Mouse (Mus musculus): ENCODE measurements around the gene Cbll1. TPM values are rescaled to one million over a fixed set of nuclear protein-coding genes. Genes with fewer than 3 reads are reported as not detected.

Gene Cbll1
- polyA plus RNA-seq (2014; fragmentation: Nextera tagmentation; extraction: Ambion mirVana) = 21.2 and 22.2 TPM in 2 replicates

GRCm38 (mm10) chr12:31499314-31500131, at the start of gene Cbll1:
Cbll1 (minus strand) TSS chr12:31499616.
- Histone ChIP-seq H3K4me1 (ENCODE audit: control insufficient read depth, insufficient read depth, low read length) (peaks cover 15% of the 10 kb centered on the region; the same call in 1 of the 2 replicates), H3K36me3 (ENCODE audit: control insufficient read depth, insufficient read depth, low read length) (no peaks in the 10 kb centered on the region), H3K9me3 (ENCODE audit: control insufficient read depth, low read length) (no peaks in the 10 kb centered on the region), H3K4me3 (ENCODE audit: low read depth, low read length) (peak within 1 kb of the TSS; percentile 66), H3K9ac (replicated peaks; ENCODE audit: low read depth, low read length) (peak within 1 kb of the TSS; percentile 89), H3K4me2 (ENCODE audit: low read depth, low read length) (peak within 1 kb of the TSS; percentile 88), H3K27ac (ENCODE audit: low read depth, low read length) (peak within 1 kb of the TSS; percentile 96), H3K27me3 (ENCODE audit: control insufficient read depth, insufficient read depth, low read length) (no peaks in the 10 kb centered on the region)
- 0% methylated on average over 68 of the region's 68 CpGs for WGBS
- ATAC-seq (ENCODE audit: low read depth) = peak; percentile 98

GRCm38 (mm10) chr12:31546061-31546460, 46.6 kb upstream of the Cbll1 start:
- no peak for ATAC-seq (ENCODE audit: low read depth)
- no peak overlapping the region for H3K27ac ChIP-seq (ENCODE audit: low read depth, low read length)
- H3K36me3 ChIP-seq (ENCODE audit: control insufficient read depth, insufficient read depth, low read length) = no peaks in the 10 kb centered on the region
- H3K27me3 ChIP-seq (ENCODE audit: control insufficient read depth, insufficient read depth, low read length) = no peaks in the 10 kb centered on the region
- 76% methylated on average over 1 of the region's 1 CpGs for WGBS
- no peaks in the 10 kb centered on the region for H3K4me1 ChIP-seq (ENCODE audit: control insufficient read depth, insufficient read depth, low read length)
- H3K4me3 ChIP-seq (ENCODE audit: low read depth, low read length) = no peak overlapping the region
- H3K4me2 ChIP-seq (ENCODE audit: low read depth, low read length) = no peak overlapping the region
- no peaks in the 10 kb centered on the region for H3K9me3 ChIP-seq (ENCODE audit: control insufficient read depth, low read length)
- no peak overlapping the region for H3K9ac ChIP-seq (replicated peaks; ENCODE audit: low read depth, low read length)

DNA sequence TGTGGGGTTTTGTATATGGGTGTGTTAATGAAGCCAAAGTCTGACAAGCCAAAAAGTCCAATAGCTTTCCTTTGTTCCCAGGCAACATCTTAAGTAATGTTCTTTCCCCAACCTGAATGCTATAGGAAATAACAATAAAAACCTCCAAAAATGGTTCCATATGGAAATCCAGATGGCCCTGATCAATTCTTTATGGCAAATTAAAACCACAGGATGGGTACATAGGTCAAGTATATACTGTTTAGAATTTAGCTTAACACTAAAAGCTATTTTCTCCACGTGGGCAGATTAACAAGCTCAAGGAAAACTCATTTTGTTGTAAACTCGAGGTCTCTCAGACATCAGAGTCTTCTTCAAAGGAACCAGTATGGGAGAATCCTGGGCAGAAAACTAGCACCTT, 45.8 kb upstream of the Cbll1 start:
- Histone ChIP-seq H3K9me3 (ENCODE audit: control insufficient read depth, low read length) (no peaks in the 10 kb centered on the region), H3K4me2 (ENCODE audit: low read depth, low read length) (no peak overlapping the region), H3K36me3 (ENCODE audit: control insufficient read depth, insufficient read depth, low read length) (no peaks in the 10 kb centered on the region), H3K4me1 (ENCODE audit: control insufficient read depth, insufficient read depth, low read length) (no peaks in the 10 kb centered on the region), H3K4me3 (ENCODE audit: low read depth, low read length) (no peak overlapping the region), H3K27ac (ENCODE audit: low read depth, low read length) (no peak overlapping the region), H3K9ac (replicated peaks; ENCODE audit: low read depth, low read length) (no peak overlapping the region), H3K27me3 (ENCODE audit: control insufficient read depth, insufficient read depth, low read length) (no peaks in the 10 kb centered on the region)
- ATAC-seq (ENCODE audit: low read depth) = no peak
- WGBS = 64% methylated on average over 2 of the region's 2 CpGs

GRCm38 (mm10) chr12:31541541-31541940, 42.1 kb upstream of the Cbll1 start:
- H3K4me1 ChIP-seq (ENCODE audit: control insufficient read depth, insufficient read depth, low read length) = no peaks in the 10 kb centered on the region
- 80% methylated on average over 5 of the region's 5 CpGs for WGBS
- H3K27ac ChIP-seq (ENCODE audit: low read depth, low read length) = no peak overlapping the region
- H3K4me3 ChIP-seq (ENCODE audit: low read depth, low read length) = no peak overlapping the region
- no peak for ATAC-seq (ENCODE audit: low read depth)
- no peaks in the 10 kb centered on the region for H3K36me3 ChIP-seq (ENCODE audit: control insufficient read depth, insufficient read depth, low read length)
- no peak overlapping the region for H3K9ac ChIP-seq (replicated peaks; ENCODE audit: low read depth, low read length)
- no peaks in the 10 kb centered on the region for H3K27me3 ChIP-seq (ENCODE audit: control insufficient read depth, insufficient read depth, low read length)
- no peak overlapping the region for H3K4me2 ChIP-seq (ENCODE audit: low read depth, low read length)
- no peaks in the 10 kb centered on the region for H3K9me3 ChIP-seq (ENCODE audit: control insufficient read depth, low read length)

DNA sequence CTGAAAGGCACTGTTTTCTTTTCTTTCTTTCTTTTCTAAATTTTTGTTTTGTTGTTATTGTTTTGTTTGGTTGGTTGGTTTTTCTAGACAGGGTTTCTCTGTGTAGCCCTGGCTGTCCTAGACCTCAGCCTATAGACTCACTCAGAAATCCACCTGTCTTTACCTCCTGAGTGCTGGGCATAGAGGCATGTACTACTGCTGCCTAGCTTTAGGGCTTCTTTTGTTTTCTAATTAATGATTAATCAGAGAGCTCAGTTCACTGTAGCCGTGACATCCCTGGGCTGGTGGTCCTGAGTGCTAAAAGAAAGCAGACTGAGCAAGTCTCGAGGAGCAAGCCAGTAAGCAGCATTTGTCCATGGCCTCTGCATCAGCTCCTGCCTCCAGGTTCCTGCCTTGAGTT, 40.4 kb upstream of the Cbll1 start:
- 59% methylated on average over 2 of the region's 2 CpGs for WGBS
- no peak for ATAC-seq (ENCODE audit: low read depth)

DNA sequence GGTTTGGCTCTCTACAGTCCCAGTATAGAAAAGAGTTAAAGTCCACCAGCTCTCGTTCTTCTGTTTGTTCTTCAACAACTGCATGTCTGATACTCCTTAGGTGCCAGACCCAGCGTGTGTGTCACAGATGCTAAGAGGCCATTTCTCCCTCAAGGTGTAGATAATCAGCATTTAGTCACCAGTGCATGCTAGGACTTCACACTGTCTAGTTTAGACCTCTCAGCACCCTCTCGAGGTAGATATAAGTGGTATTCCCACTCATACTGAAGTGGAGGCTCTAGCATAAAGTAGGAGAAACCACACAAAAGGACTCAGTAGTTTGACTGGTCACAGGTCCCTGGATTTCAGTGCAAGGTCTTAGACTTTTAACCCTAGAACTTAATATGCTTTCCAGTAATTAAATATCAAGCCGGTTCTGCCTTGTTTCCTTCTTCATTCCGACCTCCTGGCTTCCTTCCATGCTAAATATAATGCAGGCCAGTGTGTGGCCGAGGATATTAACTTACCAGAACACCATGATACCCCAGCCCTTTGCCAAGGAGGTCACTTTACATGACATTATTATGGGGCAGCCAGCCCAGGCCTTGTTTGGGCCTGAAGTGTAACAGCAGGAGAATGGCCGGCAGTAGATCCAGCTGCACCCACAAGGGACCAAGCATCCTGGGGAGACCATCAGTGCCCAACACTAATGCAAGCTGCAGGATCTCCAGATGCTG, 38.3 kb upstream of the Cbll1 start:
- no peaks in the 10 kb centered on the region for H3K36me3 ChIP-seq (ENCODE audit: control insufficient read depth, insufficient read depth, low read length)
- H3K9ac ChIP-seq (replicated peaks; ENCODE audit: low read depth, low read length) = no peak overlapping the region
- no peaks in the 10 kb centered on the region for H3K4me1 ChIP-seq (ENCODE audit: control insufficient read depth, insufficient read depth, low read length)
- no peak for ATAC-seq (ENCODE audit: low read depth)
- no peaks in the 10 kb centered on the region for H3K27me3 ChIP-seq (ENCODE audit: control insufficient read depth, insufficient read depth, low read length)
- H3K27ac ChIP-seq (ENCODE audit: low read depth, low read length) = no peak overlapping the region
- H3K9me3 ChIP-seq (ENCODE audit: control insufficient read depth, low read length) = no peaks in the 10 kb centered on the region
- no peak overlapping the region for H3K4me2 ChIP-seq (ENCODE audit: low read depth, low read length)
- WGBS = 75% methylated on average over 7 of the region's 7 CpGs
- no peak overlapping the region for H3K4me3 ChIP-seq (ENCODE audit: low read depth, low read length)

More for the DNA sequence above, 40.4 kb upstream of the Cbll1 start:
- Histone ChIP-seq H3K4me1 (ENCODE audit: control insufficient read depth, insufficient read depth, low read length) (no peaks in the 10 kb centered on the region), H3K4me3 (ENCODE audit: low read depth, low read length) (no peak overlapping the region), H3K36me3 (ENCODE audit: control insufficient read depth, insufficient read depth, low read length) (no peaks in the 10 kb centered on the region), H3K27ac (ENCODE audit: low read depth, low read length) (no peak overlapping the region), H3K9ac (replicated peaks; ENCODE audit: low read depth, low read length) (no peak overlapping the region), H3K9me3 (ENCODE audit: control insufficient read depth, low read length) (no peaks in the 10 kb centered on the region), H3K27me3 (ENCODE audit: control insufficient read depth, insufficient read depth, low read length) (no peaks in the 10 kb centered on the region), H3K4me2 (ENCODE audit: low read depth, low read length) (no peak overlapping the region)

GRCm38 (mm10) chr12:31534060-31534843, 34.8 kb upstream of the Cbll1 start:
- ATAC-seq (ENCODE audit: low read depth) = no peak
- 66% methylated on average over 11 of the region's 11 CpGs for WGBS
- Histone ChIP-seq H3K4me3 (ENCODE audit: low read depth, low read length) (no peak overlapping the region), H3K27me3 (ENCODE audit: control insufficient read depth, insufficient read depth, low read length) (no peaks in the 10 kb centered on the region), H3K4me1 (ENCODE audit: control insufficient read depth, insufficient read depth, low read length) (no peaks in the 10 kb centered on the region), H3K27ac (ENCODE audit: low read depth, low read length) (no peak overlapping the region), H3K36me3 (ENCODE audit: control insufficient read depth, insufficient read depth, low read length) (no peaks in the 10 kb centered on the region), H3K4me2 (ENCODE audit: low read depth, low read length) (no peak overlapping the region), H3K9me3 (ENCODE audit: control insufficient read depth, low read length) (no peaks in the 10 kb centered on the region), H3K9ac (replicated peaks; ENCODE audit: low read depth, low read length) (no peak overlapping the region)

DNA sequence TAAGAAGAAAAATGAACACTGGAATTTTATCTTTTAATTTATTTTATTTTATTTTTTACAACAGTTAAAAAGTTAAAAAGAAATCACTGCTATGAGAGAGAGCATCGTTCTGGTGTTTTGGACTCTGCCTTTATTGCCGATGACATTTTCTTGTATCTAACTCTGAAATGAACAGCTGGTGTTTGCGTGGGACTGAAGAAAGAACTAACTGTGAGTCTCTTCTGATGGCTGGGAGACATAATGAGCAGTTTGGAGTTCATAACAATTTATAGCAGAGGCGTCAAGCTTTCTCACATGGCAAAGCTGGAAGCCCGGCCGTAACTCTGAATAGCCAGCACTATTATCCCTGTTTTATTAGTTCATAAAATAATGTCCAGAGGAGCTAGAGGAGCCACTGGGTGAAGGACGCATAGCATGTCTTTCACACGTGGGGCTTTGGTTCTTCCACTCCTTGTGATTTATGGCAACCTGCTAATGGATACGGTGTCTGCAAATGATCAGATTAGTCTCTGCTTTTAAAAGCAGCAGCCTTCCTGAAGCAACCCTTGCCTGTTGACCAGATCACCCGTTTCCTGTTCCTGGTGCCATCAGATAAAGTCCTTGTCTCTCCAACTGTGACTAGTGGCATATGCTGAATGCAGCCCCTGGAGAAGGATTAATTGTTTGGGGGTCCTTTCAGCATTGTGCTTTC, 33.9 kb upstream of the Cbll1 start:
- H3K27ac ChIP-seq (ENCODE audit: low read depth, low read length) = no peak overlapping the region
- H3K9ac ChIP-seq (replicated peaks; ENCODE audit: low read depth, low read length) = no peak overlapping the region
- ATAC-seq (ENCODE audit: low read depth) = peak; percentile 80; the same call in 1 of the 2 replicates
- no peaks in the 10 kb centered on the region for H3K27me3 ChIP-seq (ENCODE audit: control insufficient read depth, insufficient read depth, low read length)
- H3K4me2 ChIP-seq (ENCODE audit: low read depth, low read length) = no peak overlapping the region
- H3K36me3 ChIP-seq (ENCODE audit: control insufficient read depth, insufficient read depth, low read length) = no peaks in the 10 kb centered on the region
- no peaks in the 10 kb centered on the region for H3K4me1 ChIP-seq (ENCODE audit: control insufficient read depth, insufficient read depth, low read length)
- H3K9me3 ChIP-seq (ENCODE audit: control insufficient read depth, low read length) = no peaks in the 10 kb centered on the region
- no peak overlapping the region for H3K4me3 ChIP-seq (ENCODE audit: low read depth, low read length)
- WGBS = 36% methylated on average over 10 of the region's 10 CpGs

All from neural tube, embryonic 14.5 days (tissue).